Mouse (Mus musculus): ENCODE results near the gene Camta1. TPM values are rescaled to one million over a fixed set of nuclear protein-coding genes. Genes with fewer than 3 reads are reported as not detected.

The Camta1 gene
- polyA plus RNA-seq, 1 experiment from 2014 or later: 123 TPM

GRCm38 (mm10) chr4:151539881-151540280 is 321.8 kb downstream of the Camta1 start:
- Histone ChIP-seq H3K4me2 (ENCODE audit: low read length) (no peak overlapping the region), H3K4me1 (ENCODE audit: control insufficient read depth, insufficient read depth, low read length) (peaks cover 2% of the 10 kb centered on the region; the same call in 1 of the 2 replicates), H3K4me3 (ENCODE audit: low read depth, low read length) (no peak overlapping the region), H3K9ac (ENCODE audit: low read length) (peak overlapping the region; percentile 25; the same call in 1 of the 2 replicates), H3K27me3 (replicated peaks; ENCODE audit: control insufficient read depth, insufficient read depth, low read length) (no peaks in the 10 kb centered on the region), H3K27ac (ENCODE audit: low read depth, low read length) (no peak overlapping the region), H3K36me3 (ENCODE audit: control insufficient read depth, insufficient read depth, low read length) (no peaks in the 10 kb centered on the region), H3K9me3 (replicated peaks; ENCODE audit: control insufficient read depth, low read length) (no peaks in the 10 kb centered on the region)
- ATAC-seq (no peak), DNase-seq (ENCODE audit: low spot score) (peak; percentile 35)
- WGBS: 75% methylated on average over 5 of the region's 5 CpGs

GRCm38 (mm10) chr4:151539167-151539525 is 322.5 kb downstream of the Camta1 start:
- peak overlapping the region; percentile 33; the same call in 1 of the 2 replicates for H3K27ac ChIP-seq (ENCODE audit: low read depth, low read length)
- H3K4me3 ChIP-seq (ENCODE audit: low read depth, low read length): no peak overlapping the region
- ATAC-seq: no peak; the same call in 1 of the 2 replicates
- no peaks in the 10 kb centered on the region for H3K36me3 ChIP-seq (ENCODE audit: control insufficient read depth, insufficient read depth, low read length)
- H3K9ac ChIP-seq (ENCODE audit: low read length): no peak overlapping the region
- H3K4me2 ChIP-seq (ENCODE audit: low read length): no peak overlapping the region
- no peaks in the 10 kb centered on the region for H3K9me3 ChIP-seq (replicated peaks; ENCODE audit: control insufficient read depth, low read length)
- peaks cover 2% of the 10 kb centered on the region; the same call in 1 of the 2 replicates for H3K4me1 ChIP-seq (ENCODE audit: control insufficient read depth, insufficient read depth, low read length)
- no peak for DNase-seq (ENCODE audit: low spot score)
- WGBS: 45% methylated on average over 10 of the region's 10 CpGs
- H3K27me3 ChIP-seq (replicated peaks; ENCODE audit: control insufficient read depth, insufficient read depth, low read length): no peaks in the 10 kb centered on the region

GRCm38 (mm10) chr4:151538446-151539166 is 323.1 kb downstream of the Camta1 start:
- no peaks in the 10 kb centered on the region for H3K27me3 ChIP-seq (replicated peaks; ENCODE audit: control insufficient read depth, insufficient read depth, low read length)
- ATAC-seq (peak; percentile 55), DNase-seq (ENCODE audit: low spot score) (peak; percentile 59)
- peaks cover 2% of the 10 kb centered on the region; the same call in 1 of the 2 replicates for H3K4me1 ChIP-seq (ENCODE audit: control insufficient read depth, insufficient read depth, low read length)
- H3K4me2 ChIP-seq (ENCODE audit: low read length): no peak overlapping the region
- H3K9ac ChIP-seq (ENCODE audit: low read length): no peak overlapping the region
- H3K4me3 ChIP-seq (ENCODE audit: low read depth, low read length): no peak overlapping the region
- no peaks in the 10 kb centered on the region for H3K36me3 ChIP-seq (ENCODE audit: control insufficient read depth, insufficient read depth, low read length)
- 63% methylated on average over 18 of the region's 18 CpGs for WGBS
- no peaks in the 10 kb centered on the region for H3K9me3 ChIP-seq (replicated peaks; ENCODE audit: control insufficient read depth, low read length)
- H3K27ac ChIP-seq (ENCODE audit: low read depth, low read length): peak overlapping the region; percentile 63

- Histone ChIP-seq H3K36me3 (ENCODE audit: control insufficient read depth, insufficient read depth, low read length) (no peaks in the 10 kb centered on the region), H3K27me3 (replicated peaks; ENCODE audit: control insufficient read depth, insufficient read depth, low read length) (no peaks in the 10 kb centered on the region), H3K27ac (ENCODE audit: low read depth, low read length) (no peak overlapping the region), H3K4me2 (ENCODE audit: low read length) (no peak overlapping the region), H3K4me3 (ENCODE audit: low read depth, low read length) (no peak overlapping the region), H3K9ac (ENCODE audit: low read length) (no peak overlapping the region), H3K4me1 (ENCODE audit: control insufficient read depth, insufficient read depth, low read length) (peaks cover 2% of the 10 kb centered on the region; the same call in 1 of the 2 replicates), H3K9me3 (replicated peaks; ENCODE audit: control insufficient read depth, low read length) (no peaks in the 10 kb centered on the region)
- peak; percentile 44 for DNase-seq (ENCODE audit: low spot score)
- 65% methylated on average over 9 of the region's 9 CpGs for WGBS
- ATAC-seq: no peak
Measured at GRCm38 (mm10) chr4:151535916-151536450, 325.7 kb downstream of the Camta1 start.

GRCm38 (mm10) chr4:151533451-151533850 is 328.2 kb downstream of the Camta1 start:
- Histone ChIP-seq H3K4me3 (ENCODE audit: low read depth, low read length) (no peak overlapping the region), H3K27ac (ENCODE audit: low read depth, low read length) (no peak overlapping the region), H3K9me3 (replicated peaks; ENCODE audit: control insufficient read depth, low read length) (no peaks in the 10 kb centered on the region), H3K4me1 (ENCODE audit: control insufficient read depth, insufficient read depth, low read length) (no peaks in the 10 kb centered on the region; the same call in 1 of the 2 replicates), H3K27me3 (replicated peaks; ENCODE audit: control insufficient read depth, insufficient read depth, low read length) (no peaks in the 10 kb centered on the region), H3K9ac (ENCODE audit: low read length) (no peak overlapping the region), H3K4me2 (ENCODE audit: low read length) (no peak overlapping the region), H3K36me3 (ENCODE audit: control insufficient read depth, insufficient read depth, low read length) (no peaks in the 10 kb centered on the region)
- 78% methylated on average over 10 of the region's 10 CpGs for WGBS
- DNase-seq (ENCODE audit: low spot score): no peak
- ATAC-seq: no peak

- H3K9me3 ChIP-seq (replicated peaks; ENCODE audit: control insufficient read depth, low read length): no peaks in the 10 kb centered on the region
- no peaks in the 10 kb centered on the region for H3K4me1 ChIP-seq (ENCODE audit: control insufficient read depth, insufficient read depth, low read length)
- DNase-seq (ENCODE audit: low spot score): no peak
- H3K27ac ChIP-seq (ENCODE audit: low read depth, low read length): no peak overlapping the region
- 92% methylated on average over 4 of the region's 4 CpGs for WGBS
- no peak overlapping the region for H3K4me3 ChIP-seq (ENCODE audit: low read depth, low read length)
- no peak overlapping the region for H3K4me2 ChIP-seq (ENCODE audit: low read length)
- ATAC-seq: no peak
- H3K36me3 ChIP-seq (ENCODE audit: control insufficient read depth, insufficient read depth, low read length): no peaks in the 10 kb centered on the region
- no peaks in the 10 kb centered on the region for H3K27me3 ChIP-seq (replicated peaks; ENCODE audit: control insufficient read depth, insufficient read depth, low read length)
- H3K9ac ChIP-seq (ENCODE audit: low read length): no peak overlapping the region
Measured at GRCm38 (mm10) chr4:151528436-151528835, 333.2 kb downstream of the Camta1 start.

- no peaks in the 10 kb centered on the region for H3K27me3 ChIP-seq (replicated peaks; ENCODE audit: control insufficient read depth, insufficient read depth, low read length)
- ATAC-seq (no peak), DNase-seq (ENCODE audit: low spot score) (no peak)
- no peak overlapping the region for H3K9ac ChIP-seq (ENCODE audit: low read length)
- no peak overlapping the region for H3K4me3 ChIP-seq (ENCODE audit: low read depth, low read length)
- H3K9me3 ChIP-seq (replicated peaks; ENCODE audit: control insufficient read depth, low read length): no peaks in the 10 kb centered on the region
- no peak overlapping the region for H3K27ac ChIP-seq (ENCODE audit: low read depth, low read length)
- 79% methylated on average over 3 of the region's 3 CpGs for WGBS
- H3K4me1 ChIP-seq (ENCODE audit: control insufficient read depth, insufficient read depth, low read length): no peaks in the 10 kb centered on the region
- H3K4me2 ChIP-seq (ENCODE audit: low read length): no peak overlapping the region
- H3K36me3 ChIP-seq (ENCODE audit: control insufficient read depth, insufficient read depth, low read length): no peaks in the 10 kb centered on the region
Measured at GRCm38 (mm10) chr4:151527763-151528162, 333.9 kb downstream of the Camta1 start.

GRCm38 (mm10) chr4:151520103-151520502 is 341.6 kb downstream of the Camta1 start:
- no peak for DNase-seq (ENCODE audit: low spot score)
- 33% methylated on average over 8 of the region's 8 CpGs for WGBS
- H3K4me1 ChIP-seq (ENCODE audit: control insufficient read depth, insufficient read depth, low read length): peaks cover 5% of the 10 kb centered on the region; the same call in 1 of the 2 replicates
- H3K36me3 ChIP-seq (ENCODE audit: control insufficient read depth, insufficient read depth, low read length): no peaks in the 10 kb centered on the region
- no peak overlapping the region for H3K27ac ChIP-seq (ENCODE audit: low read depth, low read length)
- no peak overlapping the region for H3K4me3 ChIP-seq (ENCODE audit: low read depth, low read length)
- no peaks in the 10 kb centered on the region for H3K27me3 ChIP-seq (replicated peaks; ENCODE audit: control insufficient read depth, insufficient read depth, low read length)
- no peak for ATAC-seq
- no peak overlapping the region for H3K9ac ChIP-seq (ENCODE audit: low read length)
- no peaks in the 10 kb centered on the region for H3K9me3 ChIP-seq (replicated peaks; ENCODE audit: control insufficient read depth, low read length)
- no peak overlapping the region for H3K4me2 ChIP-seq (ENCODE audit: low read length)

- Histone ChIP-seq H3K9me3 (replicated peaks; ENCODE audit: control insufficient read depth, low read length) (no peaks in the 10 kb centered on the region), H3K36me3 (ENCODE audit: control insufficient read depth, insufficient read depth, low read length) (no peaks in the 10 kb centered on the region), H3K4me1 (ENCODE audit: control insufficient read depth, insufficient read depth, low read length) (peaks cover 5% of the 10 kb centered on the region; the same call in 1 of the 2 replicates), H3K4me2 (ENCODE audit: low read length) (no peak overlapping the region), H3K4me3 (ENCODE audit: low read depth, low read length) (no peak overlapping the region), H3K27me3 (replicated peaks; ENCODE audit: control insufficient read depth, insufficient read depth, low read length) (no peaks in the 10 kb centered on the region), H3K9ac (ENCODE audit: low read length) (no peak overlapping the region), H3K27ac (ENCODE audit: low read depth, low read length) (no peak overlapping the region)
- DNase-seq (ENCODE audit: low spot score) (no peak), ATAC-seq (no peak)
- WGBS: 78% methylated on average over 7 of the region's 7 CpGs
Measured at GRCm38 (mm10) chr4:151519011-151519410, 342.7 kb downstream of the Camta1 start.
